Mouse (Mus musculus) macrophage (primary cell): ENCODE measurements around the gene Gm7876. TPM values are rescaled to one million over a fixed set of nuclear protein-coding genes. Genes with fewer than 3 reads are reported as not detected.
"Not testable (repeated sequence)": the region's sequence is repeated elsewhere in the genome, so short reads cannot be mapped to it uniquely, and the experiment has no call there.

ENCODE experiments used
- H3K27ac ChIP-seq: fragments of 350-480 bp; formaldehyde crosslinking; 2 replicates; pipeline ENCODE4 v1.9.0; 2021
- H3K36me3 ChIP-seq: fragments of 350-480 bp; formaldehyde crosslinking; 2 replicates; pipeline ENCODE4 v1.9.0; 2021; ENCODE audit errors: inconsistent target
- H3K4me3 ChIP-seq: fragments of 350-480 bp; formaldehyde crosslinking; 2 replicates; pipeline ENCODE4 v1.9.0; 2021; ENCODE audit errors: inconsistent target
- H3K79me2 ChIP-seq: fragments of 350-480 bp; formaldehyde crosslinking; 2 replicates; pipeline ENCODE4 v1.9.0; 2021; ENCODE audit errors: inconsistent target
- WGBS: methylation state at CpG from one replicate; pipeline ENCODE4 v1.1.7; 2026; ENCODE audit warnings: inconsistent platforms; ENCODE audit not compliant: missing documents; 5-methylcytosine and 5-hydroxymethylcytosine counted together
- polyA plus RNA-seq: library from polyadenylated mRNA; stranded (reverse); fragments of 250-400 nt; gene quantifications from 3 replicates; pipeline ENCODE4 v1.2.4, GENCODE M21; 2018; ENCODE audit warnings: inconsistent platforms
- total RNA-seq, 78 experiments: library from RNA; depleted of rRNA; stranded (reverse); fragments of 250-400 nt; gene quantifications; 1 replicate in 9 of 78; 2 replicates in 24 of 78; 3 replicates in 43 of 78; 4 replicates in 2 of 78; pipeline ENCODE4 v1.2.4; 2018; ENCODE audit warnings: inconsistent platforms in 56 of 78

Gene Gm7876
- not detected for total RNA-seq (2018; cell fraction: chromatin; rRNA removed)
- total RNA-seq (2018; cell fraction: cytosol; rRNA removed), result not detected
- not detected for total RNA-seq (2018; cell fraction: nucleus; rRNA removed)
- not detected in 3 replicates for polyA plus RNA-seq

GRCm38 (mm10) chr14:4708938-4709337 lies at the start of gene Gm7876:
Gm7876 (plus strand) TSS chr14:4709238.
- H3K79me2 ChIP-seq, result not testable (repeated sequence)

DNA sequence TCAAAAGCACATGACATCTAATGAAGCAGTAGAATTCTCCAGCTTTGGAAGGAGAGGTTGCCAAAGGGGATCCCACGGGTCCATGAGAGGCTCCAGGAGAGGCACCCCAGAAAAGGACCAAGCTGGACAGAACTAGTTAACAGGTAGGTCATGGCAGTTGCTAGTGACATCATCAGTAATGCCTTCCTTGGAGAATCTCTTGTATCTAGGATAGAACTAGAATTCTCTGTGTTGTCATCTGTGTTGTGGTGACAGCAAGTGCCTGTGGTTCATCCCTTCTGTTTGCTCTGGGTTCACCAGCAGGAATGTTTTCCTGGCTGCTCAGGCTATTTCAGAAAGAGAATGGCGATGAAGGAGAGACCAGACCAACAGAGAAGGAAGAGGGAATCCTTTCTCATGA lies 45.1 kb upstream of the Gm7876 start, which contains the start of gene Gm3239:
Gm3239 (plus strand) TSS at position 301 of the 400 bp plus-strand sequence.
- H3K4me3 ChIP-seq, H3K79me2 ChIP-seq, H3K36me3 ChIP-seq, H3K27ac ChIP-seq: not testable (repeated sequence)
- no CpG with 5 or more reads among the region's 2 CpGs for WGBS

More at GRCm38 (mm10) chr14:4708938-4709337, at the start of gene Gm7876:
- not testable (repeated sequence) for H3K27ac ChIP-seq, H3K36me3 ChIP-seq, H3K4me3 ChIP-seq
- WGBS, result no CpG with 5 or more reads among the region's 2 CpGs

- H3K79me2 ChIP-seq, H3K27ac ChIP-seq, H3K4me3 ChIP-seq, H3K36me3 ChIP-seq: not testable (repeated sequence)
- 0% methylated on average over 2 of the region's 47 CpGs for WGBS
Observed at GRCm38 (mm10) chr14:4726038-4726880, 17.2 kb downstream of the Gm7876 start, which contains the start of gene Gm3252. Gm3252 (plus strand) TSS chr14:4726775.

Other genes starting within 250 kb of the Gm7876 start
- gene Gm3182, start 227.5 kb upstream of the Gm7876 start, polyA plus RNA-seq, result not detected in 3 replicates
- not detected in 3 replicates for gene Gm3047, start 153.8 kb upstream of the Gm7876 start, polyA plus RNA-seq
- gene Gm8159, start 76.9 kb upstream of the Gm7876 start, polyA plus RNA-seq, result not detected in 3 replicates
- gene Gm3239, start 45.0 kb upstream of the Gm7876 start, polyA plus RNA-seq, result not detected in 3 replicates
- not detected in 3 replicates for gene Gm3252, start 17.5 kb downstream of the Gm7876 start, polyA plus RNA-seq
- gene Gm9602, start 67.1 kb downstream of the Gm7876 start, polyA plus RNA-seq, result not detected in 3 replicates
- gene Gm3269, start 128.9 kb downstream of the Gm7876 start, polyA plus RNA-seq, result not detected in 3 replicates
- not detected in 3 replicates for gene Gm3264, start 146.3 kb downstream of the Gm7876 start, polyA plus RNA-seq
- gene Gm3278, start 183.2 kb downstream of the Gm7876 start, polyA plus RNA-seq, result not detected in 3 replicates